Mouse (Mus musculus): ENCODE measurements around the gene Kdm2b.

Gene Kdm2b

GRCm38 (mm10) chr5:122989551-122990330 is at the start of gene Kdm2b:
Gene Kdm2b (minus strand): TSS chr5:122989823.
- DNase-seq = peak; percentile 65

- peak; percentile 95 for DNase-seq
Observed at GRCm38 (mm10) chr5:123039120-123039752, 49.6 kb upstream of the Kdm2b start.

GRCm38 (mm10) chr5:123038115-123038514 is 48.5 kb upstream of the Kdm2b start:
- DNase-seq = no peak

- DNase-seq = peak; percentile 32
Observed at GRCm38 (mm10) chr5:123035564-123035963, 45.9 kb upstream of the Kdm2b start.

- no peak for DNase-seq
Observed at GRCm38 (mm10) chr5:123035089-123035488, 45.5 kb upstream of the Kdm2b start.

- DNase-seq = no peak
Observed at GRCm38 (mm10) chr5:123033646-123034160, 44.1 kb upstream of the Kdm2b start.

GRCm38 (mm10) chr5:123031312-123031711 is 41.7 kb upstream of the Kdm2b start:
- no peak for DNase-seq

GRCm38 (mm10) chr5:123029729-123030128 is 40.1 kb upstream of the Kdm2b start:
- no peak for DNase-seq

GRCm38 (mm10) chr5:123027436-123027835 is 37.8 kb upstream of the Kdm2b start:
- no peak for DNase-seq

- DNase-seq = peak; percentile 28
Observed at GRCm38 (mm10) chr5:123026414-123026813, 36.8 kb upstream of the Kdm2b start.

GRCm38 (mm10) chr5:123024965-123025573 is 35.4 kb upstream of the Kdm2b start:
- peak; percentile 34 for DNase-seq

- no peak for DNase-seq
Observed at GRCm38 (mm10) chr5:123024312-123024711, 34.7 kb upstream of the Kdm2b start.

GRCm38 (mm10) chr5:123023049-123023448 is 33.4 kb upstream of the Kdm2b start:
- no peak for DNase-seq

GRCm38 (mm10) chr5:123021438-123021837 is 31.8 kb upstream of the Kdm2b start:
- no peak for DNase-seq

GRCm38 (mm10) chr5:123020426-123020825 is 30.8 kb upstream of the Kdm2b start:
- no peak for DNase-seq

GRCm38 (mm10) chr5:123019336-123020016 is 29.9 kb upstream of the Kdm2b start:
- DNase-seq = no peak

- DNase-seq = no peak
Observed at GRCm38 (mm10) chr5:123017504-123017903, 27.9 kb upstream of the Kdm2b start.

GRCm38 (mm10) chr5:123015915-123016314 is 26.3 kb upstream of the Kdm2b start:
- DNase-seq = no peak

GRCm38 (mm10) chr5:123014753-123015701 is 25.4 kb upstream of the Kdm2b start, which contains the start of gene Orai1:
Gene Orai1 (plus strand): TSS chr5:123015074.
- peak; percentile 99 for DNase-seq

GRCm38 (mm10) chr5:123013599-123014315 is 24.1 kb upstream of the Kdm2b start:
- peak; percentile 80 for DNase-seq

- DNase-seq = no peak
Observed at GRCm38 (mm10) chr5:123011705-123012104, 22.1 kb upstream of the Kdm2b start.
